Mouse (Mus musculus) C2C12 (cell line): Measurements from ENCODE around the gene Rad9b.

Experiments used
- CTCF ChIP-seq: IDR thresholded peaks from one replicate; pipeline ENCODE4 v1.5.1; 2011; ENCODE audit not compliant: control insufficient read depth, insufficient read depth, insufficient read length
- FOSL1 ChIP-seq: IDR thresholded peaks from one replicate; pipeline ENCODE4 v1.8.0; 2011; ENCODE audit warnings: mild to moderate bottlenecking, low read length; ENCODE audit not compliant: poor library complexity, insufficient read depth, severe bottlenecking
- MYOD1 ChIP-seq: IDR thresholded peaks from one replicate; pipeline ENCODE4 v1.6.1; 2011; ENCODE audit warnings: low read depth; ENCODE audit not compliant: control insufficient read depth, insufficient read length
- MYOG ChIP-seq: IDR thresholded peaks from one replicate; pipeline ENCODE4 v1.6.1; 2011; ENCODE audit not compliant: control insufficient read depth, insufficient read length; ENCODE audit errors: extremely low read depth
- USF1 ChIP-seq: IDR thresholded peaks from one replicate; pipeline ENCODE4 v1.6.1; 2011; ENCODE audit warnings: low read depth, mild to moderate bottlenecking, control low read depth, moderate library complexity

DNA sequence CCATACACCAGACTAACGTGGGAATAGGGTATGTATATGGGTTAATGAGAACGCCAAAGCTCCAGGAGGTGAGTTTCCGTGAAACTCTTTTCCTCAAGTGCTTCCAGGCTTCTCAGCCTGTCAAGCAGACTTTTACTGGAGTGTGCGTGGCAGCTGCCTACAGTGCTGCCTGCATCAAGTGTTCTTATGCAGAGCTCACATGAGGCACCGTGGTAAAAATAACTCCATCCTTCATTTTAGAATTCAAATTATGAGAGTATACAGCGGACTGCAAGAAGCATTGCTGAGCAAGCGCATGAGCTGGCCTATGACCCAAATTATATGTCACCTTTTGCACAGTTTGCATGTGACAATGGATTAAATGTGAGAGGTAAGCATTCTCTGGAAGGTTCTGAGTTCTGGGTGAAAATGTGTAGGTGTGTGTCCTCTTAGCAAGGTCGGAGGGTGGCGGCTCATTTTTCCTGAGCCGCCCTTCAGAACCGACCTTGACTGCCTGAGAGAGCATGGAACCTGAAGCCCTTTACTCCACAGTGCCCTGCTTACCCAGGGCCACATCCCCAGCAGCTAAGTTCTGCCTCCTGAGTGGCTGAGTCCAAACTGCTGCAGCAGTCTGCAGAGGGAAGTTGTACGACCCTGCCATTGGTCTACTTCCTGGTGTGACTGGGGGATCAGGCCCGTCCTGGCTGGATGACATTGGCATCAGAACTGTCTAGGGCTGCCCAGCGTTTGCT lies 34.4 kb downstream of the Rad9b start:
- no peak for TF ChIP-seq CTCF
- no peak for TF ChIP-seq FOSL1
- no peak for TF ChIP-seq MYOD1
- TF ChIP-seq MYOG: no peak
- TF ChIP-seq USF1: no peak
